Mouse (Mus musculus) frontal cortex, postnatal 36 days (tissue): Measurements from ENCODE around the gene Atxn7l2.
"Not testable (repeated sequence)": the region's sequence is repeated elsewhere in the genome, so short reads cannot be mapped to it uniquely, and the experiment has no call there.

Experiments
- DNase-seq, 2 experiments: peaks; one replicate each; pipeline ENCODE4 v3.0.0; 2022; ENCODE audit warnings: low spot score in 2 of 2

Atxn7l2 gene

DNA sequence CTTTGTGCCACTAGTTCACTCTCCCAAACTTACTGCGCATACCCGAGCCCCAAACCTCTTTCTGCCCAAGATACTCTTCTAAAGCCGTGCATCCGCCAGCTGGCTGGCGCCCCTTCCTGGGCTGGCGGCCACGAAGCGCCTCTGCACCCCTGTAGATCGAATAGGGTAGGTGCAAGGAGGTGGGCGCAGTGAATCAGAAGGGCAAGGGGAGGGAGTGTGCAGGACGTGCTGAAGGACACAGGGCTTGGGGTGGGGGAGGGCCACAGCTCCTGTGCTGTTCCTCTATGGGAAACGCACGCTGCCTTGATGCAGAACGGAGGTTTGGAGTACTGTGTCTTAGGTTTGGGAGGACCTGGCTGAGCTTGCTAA lies at the start of gene Atxn7l2:
Gene Atxn7l2 (minus strand): TSS at position 164 of the 369 bp plus-strand sequence.
- no peak for DNase-seq

GRCm38 (mm10) chr3:108259319-108259718 lies 48.6 kb upstream of the Atxn7l2 start:
- DNase-seq = no peak

- DNase-seq = no peak
These were observed 47.2 kb upstream of the Atxn7l2 start for GRCm38 (mm10) chr3:108257831-108258500.

DNA sequence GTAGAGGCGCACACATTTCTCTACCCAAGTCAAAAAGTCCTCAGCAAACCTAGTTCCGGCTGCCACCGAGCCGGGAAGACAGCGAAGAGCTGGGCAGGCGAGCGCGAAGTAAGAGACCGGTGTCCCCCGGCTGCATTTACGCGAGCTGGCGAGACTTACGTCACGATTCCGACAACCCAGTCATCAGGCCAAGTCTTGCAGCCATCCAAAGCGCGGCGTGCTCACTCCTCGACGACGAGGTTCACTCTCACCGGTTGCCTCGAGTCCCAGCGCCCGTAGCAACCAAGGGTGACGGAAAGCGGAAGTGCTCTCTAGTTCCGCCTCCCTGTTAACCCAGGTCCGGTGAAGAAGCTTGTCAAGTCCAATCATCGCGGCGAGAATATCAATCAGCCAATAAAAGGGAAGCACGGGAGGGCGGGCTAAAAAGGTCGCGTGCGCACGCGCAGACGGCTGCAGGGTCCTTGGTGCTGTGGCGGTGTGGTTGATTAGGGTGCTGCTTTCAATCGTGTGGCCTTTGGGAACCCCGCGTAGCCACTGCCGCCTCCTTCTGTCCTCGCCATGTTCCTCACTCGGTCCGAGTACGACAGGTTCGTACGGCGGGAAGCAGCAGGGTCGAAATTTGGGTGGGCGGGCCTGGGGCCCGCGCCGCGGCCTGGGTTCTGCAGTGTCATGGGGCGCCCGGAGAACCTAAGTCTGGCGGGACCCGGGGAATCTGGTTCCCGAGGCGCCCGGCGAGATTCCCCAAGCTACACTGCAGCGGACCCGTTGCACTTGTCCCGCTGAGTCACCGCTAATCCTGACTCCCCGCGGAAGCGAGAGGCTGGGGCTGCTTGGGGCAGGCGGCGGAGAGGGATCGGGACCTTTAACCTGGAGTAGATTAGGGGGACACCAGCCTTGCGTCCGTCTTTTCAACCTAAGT lies 46.2 kb upstream of the Atxn7l2 start, which contains the start of gene Psma5:
Gene Psma5 (plus strand): TSS at position 208 of the 919 bp plus-strand sequence.
- peak; percentile 93 to 96 for DNase-seq

- no peak for DNase-seq
These were observed 36.1 kb upstream of the Atxn7l2 start for GRCm38 (mm10) chr3:108246857-108247256.

- DNase-seq = peak; percentile 27 to 34
These were observed 30.6 kb upstream of the Atxn7l2 start for GRCm38 (mm10) chr3:108241243-108241839.

GRCm38 (mm10) chr3:108237474-108238102 lies 26.9 kb upstream of the Atxn7l2 start:
- DNase-seq = not testable (repeated sequence)

DNA sequence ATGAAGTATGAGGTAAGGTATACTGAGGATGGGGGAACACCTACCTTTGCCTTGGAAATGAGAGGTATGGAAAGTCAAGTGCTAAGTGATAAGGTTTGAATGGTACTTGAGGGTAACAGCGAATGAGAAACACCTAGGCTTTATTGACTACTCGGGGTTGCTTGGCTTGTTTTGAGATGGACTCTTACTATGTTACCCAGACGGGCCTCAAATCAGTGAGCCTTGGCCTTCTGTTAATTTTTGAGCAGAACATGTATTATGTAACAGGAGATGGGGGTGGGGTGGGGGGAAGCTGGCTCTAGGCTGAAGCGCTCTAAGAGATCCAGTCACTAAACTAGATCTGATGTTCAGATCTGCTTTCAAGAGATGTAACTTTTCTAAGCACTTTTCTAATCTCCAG lies 20.9 kb upstream of the Atxn7l2 start:
- no peak for DNase-seq

- DNase-seq = no peak
These were observed 16.8 kb upstream of the Atxn7l2 start for GRCm38 (mm10) chr3:108227521-108227920.

DNA sequence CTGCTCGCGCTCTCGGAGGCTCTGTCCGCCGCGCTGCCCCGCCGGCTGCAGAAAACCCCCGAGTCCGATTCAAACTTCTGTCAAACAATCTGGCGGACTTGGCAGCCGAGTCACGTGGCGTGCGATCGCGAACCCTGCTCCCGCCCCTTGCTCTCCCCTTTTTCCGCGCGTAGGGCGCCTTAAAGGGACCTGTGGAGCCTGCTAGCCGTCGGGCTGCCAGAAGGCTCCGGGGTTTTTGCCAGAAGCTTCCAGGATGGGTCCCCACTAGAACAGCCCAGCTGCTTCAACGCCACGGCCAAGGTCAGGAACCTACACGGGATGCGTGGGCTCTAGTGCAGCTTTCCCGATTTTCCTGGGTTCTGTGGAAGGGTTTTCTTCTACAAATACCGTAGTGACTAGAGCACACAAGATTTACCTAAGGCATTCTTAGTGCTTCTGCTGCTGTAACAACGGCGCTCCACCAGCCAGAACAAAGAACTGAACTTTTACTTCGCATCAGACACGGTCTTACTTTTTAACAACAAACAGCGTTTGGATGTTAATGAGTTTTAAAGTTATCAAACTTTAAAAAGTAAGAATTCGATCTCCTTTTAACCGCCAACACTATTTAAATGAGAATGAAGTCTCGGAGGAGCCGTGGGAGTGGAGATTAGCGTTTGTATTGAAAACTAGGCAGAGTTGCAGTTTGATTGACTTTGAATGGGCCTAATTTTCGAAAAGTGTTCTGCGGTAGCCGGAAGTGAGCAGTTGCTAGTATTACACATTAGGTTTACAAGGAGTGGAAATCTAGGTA lies 16.0 kb upstream of the Atxn7l2 start, which contains the start of gene Sypl2:
Gene Sypl2 (minus strand): TSS at position 91 of the 793 bp plus-strand sequence.
- DNase-seq = no peak

- no peak for DNase-seq
These were observed 15.2 kb upstream of the Atxn7l2 start for GRCm38 (mm10) chr3:108225711-108226557.

DNA sequence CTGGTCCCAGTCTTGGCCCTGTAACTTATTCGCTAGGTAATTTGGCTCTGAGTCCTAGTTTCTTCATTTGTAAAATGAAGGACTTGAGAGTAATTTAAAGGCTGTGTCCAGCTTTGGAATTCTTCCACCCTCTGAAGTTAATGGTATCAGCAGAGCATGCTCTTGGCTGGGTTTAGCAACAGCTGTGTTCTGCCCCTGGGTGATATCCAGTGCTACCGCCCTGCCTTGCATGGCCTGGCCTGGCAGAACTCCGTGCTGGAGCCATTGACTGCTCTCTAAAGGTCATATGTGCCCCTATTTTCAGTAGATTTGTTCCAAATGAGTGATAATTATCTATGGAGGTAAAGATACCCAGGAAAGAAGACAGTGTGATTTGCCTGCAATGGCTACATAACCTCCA lies 9.9 kb upstream of the Atxn7l2 start:
- DNase-seq = no peak

DNA sequence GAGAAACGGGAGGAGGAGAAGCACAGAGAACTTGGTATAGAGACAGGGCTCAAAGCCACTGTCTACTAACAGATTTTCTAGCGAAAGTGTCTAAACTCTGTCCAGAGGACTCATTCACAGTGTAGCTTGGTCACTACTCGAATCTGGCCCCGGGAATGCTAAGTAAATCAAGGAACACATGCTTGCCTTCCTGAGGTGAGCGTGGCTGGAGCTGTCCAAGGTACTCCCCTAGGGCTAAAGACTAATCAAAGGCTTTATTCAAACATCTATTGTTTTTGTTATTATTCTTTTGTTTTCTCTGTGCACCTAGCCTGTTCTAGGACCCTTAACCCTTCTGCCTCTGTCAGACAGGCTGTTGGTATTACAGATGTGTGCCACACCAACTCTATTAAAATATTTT lies 4.0 kb upstream of the Atxn7l2 start:
- no peak for DNase-seq

DNA sequence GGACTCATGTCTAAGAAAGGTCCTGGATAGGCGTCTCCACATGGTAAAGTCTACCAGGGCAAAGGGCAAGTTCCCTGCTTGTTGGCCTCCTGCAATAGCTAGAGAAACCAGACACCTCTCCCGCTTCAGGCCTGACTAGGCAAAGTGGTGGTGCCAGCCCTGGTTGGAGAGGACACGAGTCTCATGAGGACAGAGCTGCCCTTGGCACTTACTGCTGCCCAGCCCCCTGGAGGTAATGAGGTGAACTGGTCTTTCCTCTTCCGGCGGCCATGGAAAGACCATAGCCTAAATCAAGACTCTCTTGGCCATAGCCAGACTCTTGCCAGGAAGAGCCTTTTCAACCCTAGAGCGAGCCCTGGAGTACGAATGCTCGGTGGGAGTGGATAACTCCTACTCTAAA lies 1.7 kb upstream of the Atxn7l2 start:
- no peak for DNase-seq

- peak in 1 of 2 experiments; percentile 30 for DNase-seq
These were observed 1.1 kb upstream of the Atxn7l2 start for GRCm38 (mm10) chr3:108211845-108212244.

- DNase-seq = peak; percentile 93 to 94
These were observed 576 bp downstream of the Atxn7l2 start for GRCm38 (mm10) chr3:108209946-108210770.

- peak; percentile 12 to 20 for DNase-seq
These were observed 1.2 kb downstream of the Atxn7l2 start for GRCm38 (mm10) chr3:108209536-108209935.

DNA sequence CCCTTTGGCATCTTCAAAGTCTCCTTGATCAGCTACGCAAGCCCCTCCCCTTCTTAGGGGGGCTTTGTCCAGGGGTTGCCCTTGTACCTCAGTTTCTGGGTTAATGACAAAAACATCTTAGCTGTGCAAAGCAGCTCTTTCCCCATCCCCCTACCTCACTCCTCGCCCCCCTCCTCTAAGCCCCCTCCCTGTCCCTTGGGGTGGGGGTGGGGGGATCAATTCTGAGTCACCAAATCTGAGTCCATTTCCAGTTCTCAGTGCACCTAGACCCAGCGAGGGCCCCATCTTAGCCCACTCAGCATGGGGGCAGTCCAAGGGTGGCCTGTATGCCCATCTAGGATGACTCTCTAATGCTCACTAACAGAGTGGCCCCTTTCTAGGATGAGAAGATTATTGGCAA lies 1.7 kb downstream of the Atxn7l2 start:
- DNase-seq = no peak

DNA sequence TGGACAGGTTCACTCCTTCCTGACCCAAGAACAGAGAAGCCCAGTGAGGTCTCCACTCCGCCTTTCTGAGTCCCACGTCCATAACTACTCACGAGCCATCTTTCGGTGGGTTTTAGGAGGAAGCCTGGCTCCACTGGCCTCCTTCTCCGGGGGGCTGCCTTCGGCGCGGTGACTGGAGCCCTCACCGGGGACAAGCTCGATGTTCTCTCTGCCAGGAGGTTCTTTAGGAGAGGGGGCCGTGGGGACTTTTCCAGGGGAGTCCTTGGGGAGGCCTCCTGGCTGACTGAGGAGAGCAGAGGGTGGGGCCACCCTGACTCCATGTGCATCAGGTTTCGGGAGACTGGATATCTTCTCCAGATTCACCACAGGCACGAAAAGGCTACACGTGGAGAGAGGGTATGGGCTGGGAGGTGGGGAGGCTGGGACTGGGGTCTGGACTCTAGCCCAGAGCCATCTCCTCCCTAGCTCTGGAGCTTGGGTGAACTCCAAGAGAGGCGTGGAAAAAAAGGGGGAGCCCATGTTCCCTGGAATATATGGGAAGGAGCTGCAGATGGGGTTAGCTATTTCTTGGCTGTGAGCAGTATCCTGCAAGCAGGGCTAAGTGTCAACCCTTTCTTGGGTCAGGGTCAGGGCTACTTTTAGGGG lies 3.9 kb downstream of the Atxn7l2 start:
- DNase-seq = peak; percentile 20 to 33
